Mouse (Mus musculus) CH12.LX (cell line): Measurements from ENCODE around the gene Birc6. TPM values are rescaled to one million over a fixed set of nuclear protein-coding genes. Genes with fewer than 3 reads are reported as not detected.

Source experiments
- DNase-seq: peaks from one replicate; pipeline ENCODE4 v3.0.0-alpha.2; 2013; ENCODE audit errors: extremely low read depth
- H3K27ac ChIP-seq: 2 replicates; pipeline ENCODE4 v1.5.1; 2012; ENCODE audit warnings: low read depth, mild to moderate bottlenecking, control low read depth, moderate library complexity; ENCODE audit not compliant: insufficient read depth
- H3K27me3 ChIP-seq: replicated peaks from 2 replicates; pipeline ENCODE3; 2012; ENCODE audit warnings: inconsistent platforms
- H3K36me3 ChIP-seq, 2 experiments: replicated peaks in 1 of 2; 2 replicates each; pipeline versions ENCODE3 to v1.6.1; 2012; ENCODE audit warnings: inconsistent platforms in 1 of 2, low read length in 1 of 2, mild to moderate bottlenecking in 1 of 2, mixed read lengths in 1 of 2, moderate library complexity in 1 of 2; ENCODE audit not compliant: control insufficient read depth in 1 of 2, insufficient read depth in 1 of 2
- H3K4me1 ChIP-seq, 2 experiments: 2 replicates each; pipeline ENCODE4 v1.6.1; 2012; ENCODE audit warnings: inconsistent platforms in 1 of 2, moderate library complexity in 1 of 2; ENCODE audit not compliant: insufficient read depth in 2 of 2, control insufficient read depth in 1 of 2
- H3K4me2 ChIP-seq: 2 replicates; pipeline ENCODE4 v1.6.1; 2012; ENCODE audit warnings: low read depth, mild to moderate bottlenecking, control low read depth; ENCODE audit not compliant: poor library complexity, insufficient read depth, severe bottlenecking
- H3K4me3 ChIP-seq, 3 experiments: fragments of 150-350 bp in 1 of 3; sonication (generic) in 1 of 3; replicated peaks in 1 of 3; 2 replicates each; pipeline versions ENCODE3 to v1.5.1; 2011 to 2012; ENCODE audit warnings: low read depth in 2 of 3, low read length in 2 of 3, mild to moderate bottlenecking in 2 of 3, moderate library complexity in 2 of 3, control low read depth in 1 of 3, improper control_type of control experiment in 1 of 3, inconsistent platforms in 1 of 3, mixed read lengths in 1 of 3; ENCODE audit not compliant: poor library complexity in 1 of 3
- H3K79me2 ChIP-seq: replicated peaks from 2 replicates; pipeline ENCODE4 v1.6.1; 2012; ENCODE audit warnings: mild to moderate bottlenecking, moderate library complexity; ENCODE audit not compliant: control insufficient read depth, poor library complexity, insufficient read depth, severe bottlenecking; ENCODE audit errors: extremely low read depth
- H3K9ac ChIP-seq: 2 replicates; pipeline ENCODE4 v1.6.1; 2012; ENCODE audit warnings: low read depth, mild to moderate bottlenecking, control low read depth, moderate library complexity; ENCODE audit not compliant: insufficient read depth
- H3K9me3 ChIP-seq: replicated peaks from 2 replicates; pipeline ENCODE3; 2012; ENCODE audit warnings: low read length, inconsistent platforms, mixed read lengths
- BHLHE40 ChIP-seq: IDR thresholded peaks from 2 replicates; pipeline ENCODE4 v1.6.1; 2011; ENCODE audit warnings: mild to moderate bottlenecking, low read depth, low read length, improper control_type of control experiment
- ELF1 ChIP-seq: IDR thresholded peaks from 2 replicates; pipeline ENCODE4 v1.6.1; 2014; ENCODE audit warnings: low read depth, mild to moderate bottlenecking, inconsistent platforms, low read length, improper control_type of control experiment
- ETS1 ChIP-seq: conservative IDR thresholded peaks from 2 replicates; pipeline ENCODE4 v1.6.1; 2012; ENCODE audit warnings: low read depth, mild to moderate bottlenecking, inconsistent platforms, low read length, improper control_type of control experiment, moderate library complexity
- RAD21 ChIP-seq: IDR thresholded peaks from 2 replicates; pipeline ENCODE4 v1.6.1; 2011; ENCODE audit warnings: low read depth, mild to moderate bottlenecking, low read length, improper control_type of control experiment, moderate library complexity
- RCOR1 ChIP-seq: conservative IDR thresholded peaks from 2 replicates; pipeline ENCODE4 v1.6.1; 2012; ENCODE audit warnings: low read depth, mild to moderate bottlenecking, inconsistent platforms, low read length, improper control_type of control experiment
- USF1 ChIP-seq: IDR thresholded peaks from 2 replicates; pipeline ENCODE4 v1.6.1; 2014; ENCODE audit warnings: low read depth, mild to moderate bottlenecking, inconsistent platforms, low read length, improper control_type of control experiment
- ZC3H11A ChIP-seq: IDR thresholded peaks from 2 replicates; pipeline ENCODE4 v1.6.1; 2012; ENCODE audit warnings: low read depth, mild to moderate bottlenecking, inconsistent platforms, low read length, improper control_type of control experiment
- ZKSCAN1 ChIP-seq: IDR thresholded peaks from 2 replicates; pipeline ENCODE4 v1.6.1; 2012; ENCODE audit warnings: low read depth, inconsistent platforms, low read length, improper control_type of control experiment, borderline replicate concordance
- dilution Hi-C: fragments of 300-500 bp; cut with MboI; formaldehyde crosslinking; loops from 2 replicates; pipeline ENCODE4 v1.14.3; 2020; ENCODE audit warnings: low sequenced_read_pairs; ENCODE audit not compliant: extremely low pct_unique_long_range_greater_than_20kb, extremely low pct_ligation_motif_present
- in situ Hi-C: fragments of 300-500 bp; cut with MboI; formaldehyde crosslinking; loops from 3 replicates; pipeline ENCODE4 v1.14.3; 2019; ENCODE audit warnings: low sequenced_read_pairs, low pct_ligation_motif_present, low pct_unique_long_range_greater_than_20kb, mixed read lengths
- polyA plus RNA-seq: library from polyadenylated mRNA; unstranded; fragments of >175 nt; gene quantifications from 2 replicates; pipeline ENCODE4 v1.2.1, GENCODE M21; 2012; ENCODE audit warnings: low read depth; ENCODE audit not compliant: insufficient read length
- total RNA-seq, 2 experiments: library from RNA; depleted of rRNA; stranded (reverse); fragments of 300-350 nt in 1 of 2; fragments of >200 nt in 1 of 2; gene quantifications; 2 replicates each; pipeline ENCODE4 v1.2.3; 2012 to 2014

Gene Birc6
- total and polyA plus RNA-seq, 3 experiments, result 55.5 to 78.7 (median 57.2) TPM

GRCm38 (mm10) chr17:74491565-74491964 lies 36.5 kb upstream of the Birc6 start:
- no peak for DNase-seq
- Histone ChIP-seq H3K36me3 (peaks cover 14 to 37% of the 10 kb centered on the region in 2 experiments), H3K79me2 (peaks cover 20% of the 10 kb centered on the region), H3K9me3 (no peaks in the 10 kb centered on the region), H3K27me3 (no peaks in the 10 kb centered on the region)
- in situ Hi-C loops, result no loop called here
- TF ChIP-seq RCOR1 (no peak), ZKSCAN1 (no peak), ZC3H11A (no peak), ETS1 (no peak), ELF1 (no peak)
- TF ChIP-seq, all 38 proteins: peak for 0
- Histone ChIP-seq H3K9ac (no peak overlapping the region), H3K4me3 (no peak overlapping the region), H3K4me1 (peaks cover 0 to 10% of the 10 kb centered on the region in 2 experiments; a peak in 2 of 4 replicates), H3K27ac (no peak overlapping the region), H3K4me2 (no peak overlapping the region)
- dilution Hi-C loops, result no loop called here

- H3K4me2 ChIP-seq, result no peak overlapping the region
- no peak overlapping the region for H3K9ac ChIP-seq
- DNase-seq, result no peak
- H3K27me3 ChIP-seq, result no peaks in the 10 kb centered on the region
- peaks cover 18 to 51% of the 10 kb centered on the region in 2 experiments for H3K36me3 ChIP-seq
- dilution Hi-C loops, result no loop called here
- in situ Hi-C loops, result no loop called here
- TF ChIP-seq RAD21 (no peak), BHLHE40 (peak; percentile 36; the same call in 1 of the 2 replicates)
- no peaks in the 10 kb centered on the region for H3K9me3 ChIP-seq
- H3K27ac ChIP-seq, result no peak overlapping the region
- H3K4me3 ChIP-seq, result no peak overlapping the region
- no peaks in the 10 kb centered on the region for H3K79me2 ChIP-seq
- H3K4me1 ChIP-seq, result peaks cover 0 to 7% of the 10 kb centered on the region in 2 experiments; a peak in 1 of 4 replicates
Observed at GRCm38 (mm10) chr17:74500204-74500603, 27.9 kb upstream of the Birc6 start.

- 0 out of 2 replicates have a peak, but pooled peaks have one; percentile 13 for TF ChIP-seq ETS1
- TF ChIP-seq USF1, result no peak
- dilution Hi-C loops, result no loop called here
- H3K36me3 ChIP-seq, result peaks cover 14 to 44% of the 10 kb centered on the region in 2 experiments
Observed at GRCm38 (mm10) chr17:74501085-74501484, 27.0 kb upstream of the Birc6 start.

More at GRCm38 (mm10) chr17:74501085-74501484, 27.0 kb upstream of the Birc6 start:
- DNase-seq, result no peak
- no peaks in the 10 kb centered on the region for H3K9me3 ChIP-seq
- in situ Hi-C loops, result no loop called here
- no peak overlapping the region for H3K4me2 ChIP-seq
- no peaks in the 10 kb centered on the region for H3K79me2 ChIP-seq
- no peaks in the 10 kb centered on the region for H3K27me3 ChIP-seq
- H3K27ac ChIP-seq, result no peak overlapping the region
- no peak overlapping the region for H3K9ac ChIP-seq
- H3K4me3 ChIP-seq, result no peak overlapping the region
- peaks cover 0 to 7% of the 10 kb centered on the region in 2 experiments; a peak in 1 of 4 replicates for H3K4me1 ChIP-seq
